Mouse (Mus musculus) stomach, embryonic 16.5 days (tissue): Measurements from ENCODE around the gene Slmap. TPM values are rescaled to one million over a fixed set of nuclear protein-coding genes. Genes with fewer than 3 reads are reported as not detected.
A peak's percentile ranks its signal among the peaks of the same experiment; 100 is the strongest.
"Not testable (repeated sequence)": the region's sequence is repeated elsewhere in the genome, so short reads cannot be mapped to it uniquely, and the experiment has no call there.

ENCODE experiments used
- ATAC-seq: fragments of 200-750 bp; cut with Nextera tagmentation; 2 replicates; pipeline ENCODE4 v1.8.0; 2017; ENCODE audit warnings: moderate number of reproducible peaks, moderate TSS enrichment; ENCODE audit not compliant: insufficient read depth, low FRiP score
- H3K27ac ChIP-seq: fragments of 300-500 bp; sonication (generic); 2 replicates; pipeline ENCODE4 v1.5.1; 2014; ENCODE audit warnings: low read length
- H3K27me3 ChIP-seq: fragments of 300-500 bp; sonication (generic); 2 replicates; pipeline ENCODE4 v1.6.1; 2014; ENCODE audit warnings: low read length, control low read depth, mixed read lengths; ENCODE audit not compliant: control insufficient read depth, insufficient read depth
- H3K36me3 ChIP-seq: fragments of 300-500 bp; sonication (generic); 2 replicates; pipeline ENCODE4 v1.6.1; 2014; ENCODE audit warnings: low read length; ENCODE audit not compliant: control insufficient read depth, insufficient read depth
- H3K4me1 ChIP-seq: fragments of 300-500 bp; sonication (generic); 2 replicates; pipeline ENCODE4 v1.6.1; 2014; ENCODE audit warnings: low read length, control low read depth, mixed read lengths; ENCODE audit not compliant: control insufficient read depth, insufficient read depth
- H3K4me2 ChIP-seq: fragments of 300-500 bp; sonication (generic); 2 replicates; pipeline ENCODE4 v1.6.1; 2014; ENCODE audit warnings: low read depth, low read length, mixed read lengths
- H3K4me3 ChIP-seq: fragments of 300-500 bp; sonication (generic); replicated peaks from 2 replicates; pipeline ENCODE4 v1.5.1; 2014; ENCODE audit warnings: mild to moderate bottlenecking, low read length
- H3K9ac ChIP-seq: fragments of 300-500 bp; sonication (generic); 2 replicates; pipeline ENCODE4 v1.6.1; 2014; ENCODE audit warnings: low read length
- H3K9me3 ChIP-seq: fragments of 300-500 bp; sonication (generic); replicated peaks from 2 replicates; pipeline ENCODE4 v1.6.1; 2016; ENCODE audit warnings: low read length, control low read depth; ENCODE audit not compliant: control insufficient read depth
- WGBS: fragments of 180-500 bp; shearing (Covaris S2); extraction: QIAGEN DNeasy Blood & Tissue Kit; methylation state at CpG from one replicate; pipeline ENCODE4 v1.1.7; 2014; 5-methylcytosine and 5-hydroxymethylcytosine counted together
- polyA plus RNA-seq: library from polyadenylated mRNA; unstranded; fragments of >200 nt; fragmentation: Nextera tagmentation; extraction: Ambion mirVana; gene quantifications from 2 replicates; pipeline ENCODE4 v1.2.1, GENCODE M21; 2015

Gene Slmap
- 59.1 and 60.6 TPM in 2 replicates for polyA plus RNA-seq

- 12% methylated on average over 33 of the region's 33 CpGs for WGBS
- Histone ChIP-seq H3K9ac (peak within 1 kb of the TSS; percentile 96), H3K27ac (peak within 1 kb of the TSS; percentile 82), H3K27me3 (no peaks in the 10 kb centered on the region), H3K4me3 (peak within 1 kb of the TSS; percentile 96), H3K4me2 (peak within 1 kb of the TSS; percentile 95), H3K9me3 (no peaks in the 10 kb centered on the region), H3K36me3 (no peaks in the 10 kb centered on the region), H3K4me1 (peaks cover 21% of the 10 kb centered on the region)
- peak; percentile 93 for ATAC-seq
These were observed at the start of gene Slmap for GRCm38 (mm10) chr14:26534757-26535479. Gene Slmap (minus strand): TSS chr14:26534931.

- WGBS: 93% methylated on average over 2 of the region's 3 CpGs
- H3K9ac ChIP-seq: no peak overlapping the region
- no peak for ATAC-seq
These were observed 48.9 kb upstream of the Slmap start for GRCm38 (mm10) chr14:26583645-26584044.

GRCm38 (mm10) chr14:26579346-26580343, 44.9 kb upstream of the Slmap start:
- peak overlapping the region; percentile 100 for H3K9ac ChIP-seq
- ATAC-seq: peak; percentile 94
- WGBS: under 1% methylated on average over 79 of the region's 79 CpGs

More at GRCm38 (mm10) chr14:26583645-26584044, 48.9 kb upstream of the Slmap start:
- no peaks in the 10 kb centered on the region for H3K9me3 ChIP-seq
- H3K27me3 ChIP-seq: no peaks in the 10 kb centered on the region
- H3K27ac ChIP-seq: no peak overlapping the region
- no peaks in the 10 kb centered on the region for H3K36me3 ChIP-seq
- H3K4me2 ChIP-seq: no peak overlapping the region
- H3K4me1 ChIP-seq: peaks cover 20% of the 10 kb centered on the region
- H3K4me3 ChIP-seq: no peak overlapping the region

GRCm38 (mm10) chr14:26578791-26579191, 44.1 kb upstream of the Slmap start:
- Histone ChIP-seq H3K9me3 (no peaks in the 10 kb centered on the region), H3K9ac (0 out of 2 replicates have a peak overlapping the region, but pooled peaks have one; percentile 39), H3K4me1 (peaks cover 8% of the 10 kb centered on the region; the same call in 1 of the 2 replicates), H3K4me3 (peak overlapping the region; percentile 99; the same call in 1 of the 2 replicates), H3K27ac (peak overlapping the region; percentile 99), H3K4me2 (peak overlapping the region; percentile 80), H3K27me3 (no peaks in the 10 kb centered on the region), H3K36me3 (no peaks in the 10 kb centered on the region)
- WGBS: 45% methylated on average over 6 of the region's 6 CpGs
- peak; percentile 66 for ATAC-seq

More at GRCm38 (mm10) chr14:26579346-26580343, 44.9 kb upstream of the Slmap start:
- peaks cover 8% of the 10 kb centered on the region; the same call in 1 of the 2 replicates for H3K4me1 ChIP-seq
- no peaks in the 10 kb centered on the region for H3K36me3 ChIP-seq
- H3K4me2 ChIP-seq: peak overlapping the region; percentile 80
- H3K9me3 ChIP-seq: no peaks in the 10 kb centered on the region
- H3K4me3 ChIP-seq: peak overlapping the region; percentile 99
- no peaks in the 10 kb centered on the region for H3K27me3 ChIP-seq
- peak overlapping the region; percentile 99 for H3K27ac ChIP-seq

GRCm38 (mm10) chr14:26576255-26576780, 41.6 kb upstream of the Slmap start:
- Histone ChIP-seq H3K27ac (no peak overlapping the region), H3K27me3 (no peaks in the 10 kb centered on the region), H3K36me3 (no peaks in the 10 kb centered on the region), H3K9me3 (no peaks in the 10 kb centered on the region), H3K4me2 (no peak overlapping the region), H3K9ac (no peak overlapping the region), H3K4me1 (0 out of 2 replicates have a peak, but pooled peaks cover 2% of the 10 kb centered on the region), H3K4me3 (no peak overlapping the region)
- WGBS: 71% methylated on average over 3 of the region's 3 CpGs
- ATAC-seq: no peak

GRCm38 (mm10) chr14:26573556-26573955, 38.8 kb upstream of the Slmap start, which contains the start of gene Dennd6a:
Gene Dennd6a (plus strand): TSS chr14:26573856.
- not testable (repeated sequence) for H3K27me3 ChIP-seq, H3K9me3 ChIP-seq, H3K4me1 ChIP-seq, H3K4me3 ChIP-seq, ATAC-seq, H3K4me2 ChIP-seq, H3K27ac ChIP-seq, H3K9ac ChIP-seq, H3K36me3 ChIP-seq
- WGBS: 83% methylated on average over 5 of the region's 5 CpGs

- Histone ChIP-seq H3K9ac (no peak overlapping the region), H3K4me3 (no peak overlapping the region), H3K27ac (no peak overlapping the region), H3K4me1 (no peaks in the 10 kb centered on the region), H3K9me3 (no peaks in the 10 kb centered on the region), H3K4me2 (no peak overlapping the region), H3K27me3 (no peaks in the 10 kb centered on the region), H3K36me3 (no peaks in the 10 kb centered on the region)
- 54% methylated on average over 4 of the region's 4 CpGs for WGBS
- ATAC-seq: no peak
These were observed 37.4 kb upstream of the Slmap start for GRCm38 (mm10) chr14:26571951-26572675.

- Histone ChIP-seq H3K9ac (no peak overlapping the region), H3K9me3 (no peaks in the 10 kb centered on the region), H3K4me2 (no peak overlapping the region), H3K27me3 (no peaks in the 10 kb centered on the region), H3K4me1 (no peaks in the 10 kb centered on the region), H3K36me3 (no peaks in the 10 kb centered on the region), H3K27ac (no peak overlapping the region), H3K4me3 (no peak overlapping the region)
- 81% methylated on average over 4 of the region's 4 CpGs for WGBS
- ATAC-seq: no peak
These were observed 35.1 kb upstream of the Slmap start for GRCm38 (mm10) chr14:26569880-26570279.
